Mouse (Mus musculus) liver, postnatal 0 days (tissue): ENCODE measurements around the gene Add1.
A peak's percentile ranks its signal among the peaks of the same experiment; 100 is the strongest.

Experiments
- CTCF ChIP-seq: sonication (generic); IDR thresholded peaks from 2 replicates; pipeline ENCODE4 v1.5.1; 2016; ENCODE audit warnings: antibody characterized with exemption, low read depth
- EP300 ChIP-seq: IDR thresholded peaks from 2 replicates; pipeline ENCODE4 v1.6.1; 2016; ENCODE audit warnings: antibody characterized with exemption, low read depth, mild to moderate bottlenecking

GRCm38 (mm10) chr5:34573268-34574221 lies at the start of gene Add1:
- TF ChIP-seq EP300 (peak; percentile 81), CTCF (peak; percentile 18; the same call in 1 of the 2 replicates)
